Mouse (Mus musculus): Measurements from ENCODE around the gene Pdgfb. TPM values are rescaled to one million over a fixed set of nuclear protein-coding genes. Genes with fewer than 3 reads are reported as not detected.

The Pdgfb gene
- polyA plus RNA-seq (2012; rRNA removed; ENCODE audit: low replicate concordance) = 40.3 and 42.8 TPM in 2 replicates

DNA sequence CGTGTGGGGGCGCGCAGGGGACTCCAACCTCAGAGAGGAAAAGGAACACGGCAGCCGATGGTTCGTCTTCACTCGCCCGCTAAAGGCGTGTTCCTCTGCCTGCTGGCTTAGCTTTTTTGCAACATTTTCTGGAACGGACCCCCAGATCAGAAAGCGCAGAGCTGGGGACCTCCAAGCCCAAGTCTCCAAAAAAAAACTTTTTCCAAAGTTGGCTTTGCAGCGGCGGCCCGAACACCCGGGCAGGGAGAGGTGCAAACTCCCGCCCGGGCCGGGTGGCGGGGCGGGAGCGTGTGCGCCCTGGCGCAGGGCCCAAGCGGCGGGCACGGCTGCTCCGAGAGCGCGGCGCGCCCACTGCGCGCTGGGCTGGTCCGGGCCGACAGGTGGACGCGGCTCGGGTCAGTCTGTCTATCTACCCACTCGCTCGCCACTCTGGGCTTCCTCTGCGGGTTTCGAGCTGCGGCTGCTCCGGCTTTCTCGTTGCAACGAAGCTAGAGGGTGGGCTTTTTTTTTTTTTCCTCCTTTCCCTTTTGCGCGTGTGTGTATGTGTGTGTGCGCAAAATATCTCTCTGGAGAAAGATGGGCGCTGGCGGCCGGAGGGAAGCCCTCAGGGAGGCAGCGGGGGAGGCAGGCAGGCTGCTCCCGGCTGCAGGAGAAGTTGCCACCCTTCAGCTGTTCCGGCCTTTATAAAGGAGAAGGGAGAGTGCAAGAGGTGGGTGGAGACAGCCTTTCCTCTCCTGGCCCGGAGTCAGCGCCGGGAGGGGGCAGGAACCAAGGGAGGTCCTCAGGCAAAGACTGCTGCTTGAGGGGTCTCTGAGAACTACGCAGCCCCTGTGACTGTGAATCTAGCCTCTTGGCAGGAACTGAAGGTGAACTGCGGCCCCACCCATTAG, at the start of gene Pdgfb:
TSS of gene Pdgfb (minus strand) at position 657 of the 890 bp plus-strand sequence.

DNA sequence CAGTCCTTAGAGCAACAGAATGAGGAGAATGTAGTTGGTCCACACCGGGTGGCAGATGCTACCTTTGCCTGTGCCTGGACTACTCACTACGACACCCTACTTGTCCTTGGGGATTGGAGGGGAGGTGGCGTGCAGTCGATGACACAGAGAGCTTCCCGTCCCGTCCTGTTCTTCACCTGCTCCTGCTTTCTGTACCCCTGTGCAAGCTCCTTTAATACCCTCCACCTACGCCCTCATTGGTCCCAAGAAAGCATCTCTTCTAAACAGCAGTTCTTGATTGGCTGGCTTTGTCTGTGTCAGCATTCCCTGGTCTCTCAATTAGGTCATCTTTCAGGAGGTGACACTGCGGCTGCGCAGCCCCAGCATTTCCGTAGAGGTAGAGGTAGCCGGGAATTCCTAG, 43.8 kb downstream of the Pdgfb start, which contains the start of gene Cbx7:
TSS of gene Cbx7 (minus strand) at position 180 of the 400 bp plus-strand sequence.

Other genes starting within 250 kb of the Pdgfb start
- gene Dnal4, start 237.1 kb downstream of the Pdgfb start, polyA plus RNA-seq (2012; rRNA removed; ENCODE audit: low replicate concordance) = 31.8 and 32.2 TPM in 2 replicates
- 1.1 and 1.6 TPM in 2 replicates for gene Nptxr, start 210.2 kb downstream of the Pdgfb start, polyA plus RNA-seq (2012; rRNA removed; ENCODE audit: low replicate concordance)
- gene Npcd, start 180.7 kb downstream of the Pdgfb start, polyA plus RNA-seq (2012; rRNA removed; ENCODE audit: low replicate concordance) = 2.5 TPM in 1 of 2 replicates, not detected in the other
- 50.6 and 89.8 TPM in 2 replicates for gene Cbx6, start 180.3 kb downstream of the Pdgfb start, polyA plus RNA-seq (2012; rRNA removed; ENCODE audit: low replicate concordance)
- gene Apobec3, start 123.3 kb downstream of the Pdgfb start, polyA plus RNA-seq (2012; rRNA removed; ENCODE audit: low replicate concordance) = 71.3 and 98.3 TPM in 2 replicates
- gene Cbx7, start 43.9 kb downstream of the Pdgfb start, polyA plus RNA-seq (2012; rRNA removed; ENCODE audit: low replicate concordance) = 55.6 and 76.8 TPM in 2 replicates
- gene Syngr1, start 76.4 kb upstream of the Pdgfb start, polyA plus RNA-seq (2012; rRNA removed; ENCODE audit: low replicate concordance) = 53.8 and 69.3 TPM in 2 replicates
- 443 and 476 TPM in 2 replicates for gene Rpl3, start 76.9 kb upstream of the Pdgfb start, polyA plus RNA-seq (2012; rRNA removed; ENCODE audit: low replicate concordance)
- gene Tab1, start 118.2 kb upstream of the Pdgfb start, polyA plus RNA-seq (2012; rRNA removed; ENCODE audit: low replicate concordance) = 22.7 and 23.2 TPM in 2 replicates
- 4.7 and 5.7 TPM in 2 replicates for gene Mgat3, start 158.7 kb upstream of the Pdgfb start, polyA plus RNA-seq (2012; rRNA removed; ENCODE audit: low replicate concordance)
- gene Mief1, start 219.0 kb upstream of the Pdgfb start, polyA plus RNA-seq (2012; rRNA removed; ENCODE audit: low replicate concordance) = 18.5 and 20.0 TPM in 2 replicates
- not detected in 2 replicates for gene AC140267.1, start 220.9 kb upstream of the Pdgfb start, polyA plus RNA-seq (2012; rRNA removed; ENCODE audit: low replicate concordance)
- gene Atf4, start 240.2 kb upstream of the Pdgfb start, polyA plus RNA-seq (2012; rRNA removed; ENCODE audit: low replicate concordance) = 158 and 174 TPM in 2 replicates
- 18.6 and 28.4 TPM in 2 replicates for gene Rps19bp1, start 249.3 kb upstream of the Pdgfb start, polyA plus RNA-seq (2012; rRNA removed; ENCODE audit: low replicate concordance)

Measured in mammary gland, adult 2 months (tissue).